Mouse (Mus musculus) kidney, postnatal 36 days (tissue): ENCODE measurements around the gene Phlda1.
A peak's percentile ranks its signal among the peaks of the same experiment; 100 is the strongest.

Experiments used
- DNase-seq, 2 experiments: peaks; one replicate each; pipeline ENCODE4 v3.0.0; 2021 to 2022; ENCODE audit warnings: mixed read lengths in 2 of 2

The Phlda1 gene

DNA sequence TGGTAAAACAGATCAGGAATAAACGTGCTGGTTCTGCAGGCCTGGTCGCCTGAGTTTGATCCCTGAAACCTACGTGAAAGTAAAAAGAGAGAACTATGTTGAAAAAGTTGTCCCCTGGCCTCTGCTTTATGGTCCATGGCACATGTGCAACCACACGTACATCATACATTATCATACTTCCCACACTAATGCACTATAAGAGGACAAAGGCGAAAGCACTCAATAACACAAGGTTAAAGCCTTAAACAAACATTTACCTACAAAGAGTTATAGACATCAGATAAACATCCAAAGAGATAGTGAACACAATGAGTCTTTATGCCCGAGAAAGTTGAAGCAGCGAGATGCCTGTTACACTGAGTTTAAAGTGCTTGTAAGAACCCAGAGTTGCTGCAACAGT, 24.3 kb downstream of the Phlda1 start:
- no peak for DNase-seq

DNA sequence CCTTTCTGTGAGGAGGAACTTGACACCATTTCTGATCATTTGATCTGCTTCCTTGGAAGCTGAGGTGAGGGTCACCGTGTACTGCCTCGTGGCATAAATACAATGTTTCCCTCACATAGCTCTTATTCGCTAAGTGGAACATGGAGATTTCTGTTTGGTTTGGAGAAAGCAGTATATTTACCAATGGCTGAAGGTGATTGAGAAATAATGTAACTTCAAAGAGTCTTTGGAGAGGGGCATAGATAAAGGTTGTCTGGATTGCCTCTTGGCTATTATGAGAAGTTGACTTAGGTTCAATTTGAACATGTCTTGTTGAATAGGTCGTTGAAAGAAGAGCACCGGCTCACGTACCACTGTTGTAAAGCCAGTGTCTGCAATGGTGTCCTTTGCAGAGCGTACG, 28.6 kb downstream of the Phlda1 start:
- DNase-seq, result no peak

- no peak for DNase-seq
These were observed 31.3 kb downstream of the Phlda1 start for GRCm38 (mm10) chr10:111537410-111537809.

GRCm38 (mm10) chr10:111539724-111540324, 33.7 kb downstream of the Phlda1 start:
- peak; percentile 34 to 49 for DNase-seq

DNA sequence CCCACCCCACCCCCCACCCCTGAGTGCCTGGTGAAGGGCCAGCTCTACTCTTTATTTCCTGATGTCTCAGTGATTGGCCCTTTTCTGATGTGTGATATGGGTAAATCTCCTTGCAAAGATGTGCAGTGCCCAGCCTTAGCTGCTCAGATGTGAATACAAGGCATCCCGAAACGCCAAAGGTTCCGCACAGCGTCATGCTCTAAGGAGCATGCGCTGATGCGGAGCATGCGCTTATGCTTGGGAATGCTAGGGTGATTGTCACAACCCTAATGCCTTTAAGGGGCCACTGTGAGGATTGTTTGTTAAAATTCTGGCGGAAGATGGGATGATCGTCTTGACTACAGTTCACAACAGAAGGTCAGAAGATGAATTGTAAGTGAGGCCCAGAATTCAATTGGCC, 34.6 kb downstream of the Phlda1 start:
- no peak for DNase-seq

- no peak for DNase-seq
These were observed 37.0 kb downstream of the Phlda1 start for GRCm38 (mm10) chr10:111543106-111543505.

- DNase-seq, result peak; percentile 61 to 75
These were observed 37.7 kb downstream of the Phlda1 start for GRCm38 (mm10) chr10:111543781-111544260.

DNA sequence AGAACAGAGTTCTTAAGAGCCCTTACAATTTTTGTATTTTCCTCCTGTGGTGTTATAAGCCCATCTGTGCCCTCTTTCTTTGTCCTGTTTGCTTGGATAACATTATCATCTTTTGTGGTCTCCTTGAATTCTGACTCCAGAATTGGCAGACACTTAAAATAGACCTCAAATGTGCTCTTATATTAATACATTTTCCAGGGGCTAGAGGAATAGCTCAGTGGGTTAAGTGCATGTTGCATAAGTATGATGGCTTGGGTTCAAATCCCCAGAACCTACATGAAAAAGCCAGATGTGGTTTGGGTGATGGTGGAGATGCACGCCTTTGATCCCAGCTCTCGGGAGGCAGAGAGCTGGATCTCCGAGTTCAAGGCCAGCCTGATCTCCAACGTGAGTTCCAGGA, 38.2 kb downstream of the Phlda1 start:
- no peak for DNase-seq

DNA sequence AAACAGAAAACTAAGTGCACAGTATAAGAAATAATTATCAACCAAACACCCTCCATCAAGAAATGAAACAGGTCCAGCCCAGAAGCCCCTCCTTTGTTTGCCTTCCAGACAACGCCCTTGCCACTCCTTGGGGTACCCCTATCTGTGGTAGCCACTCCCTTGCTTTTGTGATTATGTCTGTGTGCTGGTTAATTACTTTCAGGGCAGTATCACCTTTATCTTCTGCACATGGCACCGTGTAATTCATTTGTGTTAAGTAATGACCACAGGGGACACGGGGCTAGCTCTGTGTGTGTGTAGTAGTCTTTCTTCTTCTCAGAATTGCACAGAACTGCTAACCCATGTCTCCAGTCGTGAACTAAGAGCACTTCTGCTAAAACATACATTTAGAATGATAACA, 39.6 kb downstream of the Phlda1 start:
- no peak for DNase-seq

- no peak for DNase-seq
These were observed 41.8 kb downstream of the Phlda1 start for GRCm38 (mm10) chr10:111547881-111548372.

DNA sequence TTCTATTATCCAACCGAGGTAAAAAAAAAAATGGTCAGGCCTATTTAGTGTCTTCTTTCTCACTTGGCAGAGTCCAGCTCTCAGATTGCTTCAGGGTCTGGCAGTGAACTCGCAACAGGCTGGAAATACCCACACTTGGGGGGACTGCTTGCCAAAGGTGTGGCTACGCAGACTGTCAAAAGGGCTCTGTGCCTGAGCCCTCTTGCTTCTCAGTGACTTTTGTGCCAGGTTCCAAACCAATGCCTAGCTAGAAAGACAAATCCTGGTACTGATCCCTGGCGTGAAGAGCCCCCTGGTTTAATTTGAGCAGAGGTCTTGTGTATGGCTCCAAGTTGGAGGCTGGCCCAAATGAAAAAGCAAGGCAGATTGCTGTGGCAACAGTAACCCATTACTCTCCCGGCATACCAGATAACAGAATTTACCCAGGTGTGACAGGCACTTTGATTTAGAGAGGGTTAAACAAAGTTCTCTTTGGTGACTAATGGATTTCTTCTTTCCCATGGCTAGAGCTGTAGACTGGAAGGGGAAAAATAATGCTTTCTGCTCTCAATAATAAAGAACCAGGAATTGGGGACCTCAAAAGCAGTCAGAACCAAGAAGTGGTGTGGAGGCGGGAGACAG, 44.1 kb downstream of the Phlda1 start:
- DNase-seq, result no peak

- DNase-seq, result no peak
These were observed 47.6 kb downstream of the Phlda1 start for GRCm38 (mm10) chr10:111553695-111554094.

DNA sequence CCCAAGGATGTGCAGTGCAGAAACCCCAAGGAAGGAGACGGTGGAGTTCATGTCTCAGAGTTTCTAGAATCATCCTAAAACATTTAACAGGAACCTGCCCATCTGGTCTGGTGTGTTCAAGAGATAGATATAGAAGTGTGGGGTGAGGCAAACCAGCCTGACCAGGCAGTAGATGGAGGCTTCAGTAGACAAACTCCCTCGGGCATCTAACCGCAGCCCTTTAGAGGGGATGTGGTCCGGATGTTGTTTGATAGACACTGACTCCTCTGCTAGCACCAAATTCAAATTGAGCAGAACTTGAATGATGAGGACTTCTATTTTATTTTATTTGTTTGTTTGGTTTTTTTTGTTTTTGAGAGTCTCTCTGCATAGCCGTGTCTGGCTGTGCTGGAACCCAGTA, 48.6 kb downstream of the Phlda1 start:
- no peak for DNase-seq

GRCm38 (mm10) chr10:111558211-111558610, 52.1 kb downstream of the Phlda1 start:
- no peak for DNase-seq
